9 mouse cellular contexts compared by ENCODE assay signal in genomic region chr7:19137380-19137779, GRCm38 (mm10). TPM values are rescaled to one million over a fixed set of nuclear protein-coding genes. Genes with fewer than 3 reads are reported as not detected.
A peak's percentile ranks its signal among the peaks of the same experiment; 100 is the strongest.
DNase-seq lines count a peak whose midpoint lies in the region; ATAC-seq and TF ChIP-seq lines count a peak whose summit lies in the region.
"Had no signal": no experiment of that assay in that cellular context is flagged by ENCODE, and none has a peak within 500 bp of the region (broad histone marks: within the 10 kb centered on the region; RNA-seq: fewer than 3 reads in every experiment).

No protein-coding gene starts in this region.

- no peak for TF ChIP-seq POLR2A in ES-Bruce4 (IDR thresholded peaks at IDR 0.05; ENCODE audit: insufficient read depth, low read length)

- WGBS in embryonic facial prominence, embryonic 10.5 days: 52% methylated on average over 5 of the region's 5 CpGs
- 49% methylated on average over 5 of the region's 5 CpGs for WGBS in liver, postnatal 0 days (ENCODE audit: insufficient replicate concordance)

- peak overlapping the region; percentile 3; the same call in 1 of the 2 replicates for H3K4me3 ChIP-seq in ES-Bruce4 (ENCODE audit: low read depth, low read length)
- no peak overlapping the region for H3K4me3 ChIP-seq in embryonic facial prominence, embryonic 10.5 days
- H3K4me3 ChIP-seq in liver, postnatal 0 days (ENCODE audit: low read depth, low read length): no peak overlapping the region
- H3K4me3 ChIP-seq: liver, embryonic 15.5 days had no signal

- peak; percentile 56 for TF ChIP-seq CTCF in ES-Bruce4 (IDR thresholded peaks at IDR 0.05; ENCODE audit: low read depth, low read length)
- TF ChIP-seq CTCF in liver, postnatal 0 days (IDR thresholded peaks at IDR 0.05; ENCODE audit: low read depth): peak; percentile 51

- TF ChIP-seq EP300 in ES-Bruce4 (IDR thresholded peaks at IDR 0.05; ENCODE audit: insufficient read depth, low read depth, low read length): no peak
- TF ChIP-seq EP300 in liver, postnatal 0 days (IDR thresholded peaks at IDR 0.05; ENCODE audit: low read depth): no peak

- no peak overlapping the region for H3K9ac ChIP-seq in ES-Bruce4 (ENCODE audit: low read depth, poor library complexity, severe bottlenecking)
- no peak overlapping the region for H3K9ac ChIP-seq in liver, postnatal 0 days (replicated peaks)
- H3K9ac ChIP-seq: liver, embryonic 15.5 days had no signal

- no peaks in the 10 kb centered on the region for H3K9me3 ChIP-seq in ES-Bruce4 (replicated peaks; ENCODE audit: control insufficient read depth, insufficient read depth, low read length, poor library complexity, severe bottlenecking)
- H3K9me3 ChIP-seq in embryonic facial prominence, embryonic 10.5 days: no peaks in the 10 kb centered on the region
- no peaks in the 10 kb centered on the region for H3K9me3 ChIP-seq in liver, postnatal 0 days (ENCODE audit: low read length)
- H3K9me3 ChIP-seq: liver, embryonic 15.5 days had no signal

- 0 out of 2 replicates have a peak, but pooled peaks cover 2% of the 10 kb centered on the region for H3K36me3 ChIP-seq in ES-Bruce4 (ENCODE audit: control insufficient read depth, insufficient read depth, low read length, poor library complexity, severe bottlenecking)
- peaks cover 86% of the 10 kb centered on the region for H3K36me3 ChIP-seq in embryonic facial prominence, embryonic 10.5 days (replicated peaks)
- peaks cover 36% of the 10 kb centered on the region for H3K36me3 ChIP-seq in liver, postnatal 0 days (replicated peaks; ENCODE audit: insufficient read depth, low read length)

- no peaks in the 10 kb centered on the region for H3K4me1 ChIP-seq in ES-Bruce4 (ENCODE audit: control insufficient read depth, insufficient read depth, low read length)
- no peaks in the 10 kb centered on the region for H3K4me1 ChIP-seq in embryonic facial prominence, embryonic 10.5 days
- no peaks in the 10 kb centered on the region for H3K4me1 ChIP-seq in liver, postnatal 0 days (ENCODE audit: insufficient read depth)
- H3K4me1 ChIP-seq: liver, embryonic 15.5 days had no signal

- peak; percentile 33 for DNase-seq in cerebellum, adult 11-12 months
- DNase-seq in cerebellum, adult 11 months: no peak
- DNase-seq in layer of hippocampus, adult 11-12 months (ENCODE audit: low spot score): peak; percentile 75
- DNase-seq in layer of hippocampus, adult 9-11 months: no peak
- peak; percentile 71 for DNase-seq in embryonic facial prominence, embryonic 10.5 days (ENCODE audit: low spot score)
- peak; percentile 67 for DNase-seq in liver, postnatal 0 days
- DNase-seq in thymus, postnatal 14 days: peak; percentile 81

- H3K27ac ChIP-seq in ES-Bruce4 (ENCODE audit: insufficient read depth, low read length): no peak overlapping the region
- H3K27ac ChIP-seq in embryonic facial prominence, embryonic 10.5 days (replicated peaks): no peak overlapping the region
- H3K27ac ChIP-seq in liver, postnatal 0 days (ENCODE audit: low read depth): no peak overlapping the region
- H3K27ac ChIP-seq: liver, embryonic 15.5 days had no signal

- no peak for ATAC-seq in liver, postnatal 0 days

- H3K27me3 ChIP-seq in ES-Bruce4 (ENCODE audit: control insufficient read depth, insufficient read depth, low read length, poor library complexity, severe bottlenecking): no peaks in the 10 kb centered on the region
- no peaks in the 10 kb centered on the region for H3K27me3 ChIP-seq in embryonic facial prominence, embryonic 10.5 days (replicated peaks; ENCODE audit: low read depth, poor library complexity, severe bottlenecking)
- H3K27me3 ChIP-seq in liver, postnatal 0 days (ENCODE audit: insufficient read depth, low read length): no peaks in the 10 kb centered on the region
- H3K27me3 ChIP-seq: liver, embryonic 15.5 days had no signal

- no peak overlapping the region for H3K4me2 ChIP-seq in liver, postnatal 0 days (ENCODE audit: low read depth, low read length)
- H3K4me2 ChIP-seq: liver, embryonic 15.5 days had no signal

RNA-seq across cellular contexts. Expression of gene Qpctl, which starts 11.7 kb away (rescaled TPM):
- polyA plus RNA-seq in ES-Bruce4 (2011; ENCODE audit: insufficient read depth, insufficient read length, low read depth, missing spikeins): 4.1 and 4.6 TPM in 2 replicates
- 14.6 and 15.1 TPM in 2 replicates for polyA plus RNA-seq in embryonic facial prominence, embryonic 10.5 days (2016; fragmentation: Nextera tagmentation; extraction: Ambion mirVana)
- 5.2 and 5.8 TPM in 2 replicates for polyA plus RNA-seq in liver, postnatal 0 days (2015; fragmentation: Nextera tagmentation; extraction: Ambion mirVana)

RNA-seq across cellular contexts. Expression of gene Snrpd2, which starts 12.1 kb away (rescaled TPM):
- polyA plus RNA-seq in ES-Bruce4 (2011; ENCODE audit: insufficient read depth, insufficient read length, low read depth, missing spikeins): 92.9 and 94.6 TPM in 2 replicates
- polyA plus RNA-seq in embryonic facial prominence, embryonic 10.5 days (2016; fragmentation: Nextera tagmentation; extraction: Ambion mirVana): 178 and 189 TPM in 2 replicates
- 38.9 and 41.0 TPM in 2 replicates for polyA plus RNA-seq in liver, postnatal 0 days (2015; fragmentation: Nextera tagmentation; extraction: Ambion mirVana)

RNA-seq across cellular contexts. Expression of gene Fbxo46, which starts 17.7 kb away (rescaled TPM):
- polyA plus RNA-seq in ES-Bruce4 (2011; ENCODE audit: insufficient read depth, insufficient read length, low read depth, missing spikeins): 4.1 and 4.3 TPM in 2 replicates
- 15.9 and 18.0 TPM in 2 replicates for polyA plus RNA-seq in embryonic facial prominence, embryonic 10.5 days (2016; fragmentation: Nextera tagmentation; extraction: Ambion mirVana)
- 3.2 and 3.6 TPM in 2 replicates for polyA plus RNA-seq in liver, postnatal 0 days (2015; fragmentation: Nextera tagmentation; extraction: Ambion mirVana)

RNA-seq across cellular contexts. Expression of gene Gm4969, which starts 19.2 kb away (rescaled TPM):
- 0.43 and 0.46 TPM in 2 replicates for polyA plus RNA-seq in ES-Bruce4 (2011; ENCODE audit: insufficient read depth, insufficient read length, low read depth, missing spikeins)
- 0.99 and 1.9 TPM in 2 replicates for polyA plus RNA-seq in embryonic facial prominence, embryonic 10.5 days (2016; fragmentation: Nextera tagmentation; extraction: Ambion mirVana)
- polyA plus RNA-seq in liver, postnatal 0 days (2015; fragmentation: Nextera tagmentation; extraction: Ambion mirVana): 0.17 TPM in 1 of 2 replicates, not detected in the other

RNA-seq across cellular contexts. Expression of gene Gipr, which starts 28.5 kb away (rescaled TPM):
- 1.9 and 3.5 TPM in 2 replicates for polyA plus RNA-seq in ES-Bruce4 (2011; ENCODE audit: insufficient read depth, insufficient read length, low read depth, missing spikeins)
- polyA plus RNA-seq in embryonic facial prominence, embryonic 10.5 days (2016; fragmentation: Nextera tagmentation; extraction: Ambion mirVana): 1.4 and 1.6 TPM in 2 replicates
- 0.04 TPM in 1 of 2 replicates, not detected in the other for polyA plus RNA-seq in liver, postnatal 0 days (2015; fragmentation: Nextera tagmentation; extraction: Ambion mirVana)

Comparison
In these comparisons a context has a peak if more than half of its experiments do, and no peak if none do; other contexts are left out.
1. DNase-seq: peak in cerebellum, adult 11-12 months (single experiment), layer of hippocampus, adult 11-12 months (single experiment), embryonic facial prominence, embryonic 10.5 days (single experiment), liver, postnatal 0 days (single experiment) and thymus, postnatal 14 days (single experiment); none in cerebellum, adult 11 months (single experiment) and layer of hippocampus, adult 9-11 months (single experiment).